Mouse (Mus musculus): ENCODE measurements at regions not wholly inside any gene's neighbourhood (a gene's known extent, or its start where the extent isn't known, plus 50 kb on each side); places are given as distances from the start of the nearest gene placed in this dataset.

DNA sequence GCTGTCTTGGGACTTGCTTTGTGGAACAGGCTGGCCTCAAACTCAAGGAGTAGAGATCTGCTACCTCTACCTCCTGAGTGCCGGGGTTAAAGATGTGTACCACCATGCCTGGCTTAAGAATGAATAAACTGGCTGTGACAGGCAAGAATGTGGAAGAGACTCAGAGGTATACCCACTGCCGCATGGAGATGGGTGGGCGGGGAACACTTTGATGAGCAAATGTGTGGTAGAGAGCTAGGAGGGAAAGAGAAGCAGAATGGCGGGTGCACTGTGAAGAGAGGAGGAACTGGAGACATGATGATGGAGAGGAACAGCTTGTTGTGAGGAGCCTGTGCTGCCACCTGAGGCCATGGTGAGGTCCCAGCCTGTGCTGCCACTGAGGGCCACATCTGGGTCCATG is 138.9 kb downstream of the Tpra1 start:
- H3K27ac ChIP-seq = no peak overlapping the region
- H3K36me3 ChIP-seq = no peaks in the 10 kb centered on the region
- WGBS = 84% methylated on average over 4 of the region's 4 CpGs
- H3K4me3 ChIP-seq = no peak overlapping the region
- no peak overlapping the region for H3K4me2 ChIP-seq
- H3K9me3 ChIP-seq = no peaks in the 10 kb centered on the region
- no peak for ATAC-seq (ENCODE audit: insufficient number of reproducible peaks, insufficient read depth, low FRiP score, low TSS enrichment, low read depth)
- H3K9ac ChIP-seq = no peak overlapping the region
- peaks cover 7% of the 10 kb centered on the region for H3K4me1 ChIP-seq
- no peaks in the 10 kb centered on the region for H3K27me3 ChIP-seq

DNA sequence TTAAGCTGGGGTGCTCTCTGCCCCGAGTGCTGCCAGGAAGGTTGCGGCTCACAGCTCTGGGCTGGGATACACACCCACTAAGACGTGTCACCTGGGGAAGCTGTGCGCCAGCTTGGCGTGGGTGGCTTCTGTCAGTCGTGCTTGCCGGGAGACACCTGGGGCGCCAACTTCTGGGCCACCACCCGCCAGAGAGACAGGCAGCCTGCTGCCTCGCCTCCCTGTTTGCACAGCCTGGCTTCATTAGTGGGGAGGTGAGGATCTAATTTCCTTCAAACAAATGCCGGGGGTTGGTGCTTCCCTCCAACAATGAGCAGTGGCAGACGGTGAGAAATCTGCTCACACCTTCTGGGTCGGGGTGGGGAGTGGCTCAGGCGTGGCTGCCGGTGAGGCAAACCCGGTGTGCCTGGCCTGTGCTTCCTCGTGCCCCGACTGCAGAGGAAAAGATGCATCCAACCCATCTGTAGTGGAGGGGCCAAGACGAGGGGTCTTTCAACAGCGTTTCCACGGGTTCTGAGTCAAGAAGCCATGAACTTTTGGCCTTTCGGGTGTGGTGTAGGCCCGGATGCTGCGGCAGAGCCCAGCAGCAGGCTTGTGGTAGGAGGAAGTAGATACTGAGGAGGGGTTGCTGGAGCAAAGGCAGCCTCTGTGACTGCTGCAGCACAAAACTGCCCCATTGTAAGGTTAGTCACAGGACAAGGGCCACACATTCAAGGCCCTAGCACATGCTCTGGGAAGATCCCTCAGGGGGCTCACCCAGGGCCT is 140.6 kb downstream of the Tpra1 start:
- H3K27ac ChIP-seq = no peak overlapping the region
- no peak overlapping the region for H3K9ac ChIP-seq
- no peaks in the 10 kb centered on the region for H3K27me3 ChIP-seq
- no peak overlapping the region for H3K4me3 ChIP-seq
- WGBS = 48% methylated on average over 24 of the region's 24 CpGs
- no peaks in the 10 kb centered on the region for H3K36me3 ChIP-seq
- peaks cover 7% of the 10 kb centered on the region for H3K4me1 ChIP-seq
- ATAC-seq (ENCODE audit: insufficient number of reproducible peaks, insufficient read depth, low FRiP score, low TSS enrichment, low read depth) = no peak
- H3K4me2 ChIP-seq = no peak overlapping the region
- H3K9me3 ChIP-seq = no peaks in the 10 kb centered on the region

DNA sequence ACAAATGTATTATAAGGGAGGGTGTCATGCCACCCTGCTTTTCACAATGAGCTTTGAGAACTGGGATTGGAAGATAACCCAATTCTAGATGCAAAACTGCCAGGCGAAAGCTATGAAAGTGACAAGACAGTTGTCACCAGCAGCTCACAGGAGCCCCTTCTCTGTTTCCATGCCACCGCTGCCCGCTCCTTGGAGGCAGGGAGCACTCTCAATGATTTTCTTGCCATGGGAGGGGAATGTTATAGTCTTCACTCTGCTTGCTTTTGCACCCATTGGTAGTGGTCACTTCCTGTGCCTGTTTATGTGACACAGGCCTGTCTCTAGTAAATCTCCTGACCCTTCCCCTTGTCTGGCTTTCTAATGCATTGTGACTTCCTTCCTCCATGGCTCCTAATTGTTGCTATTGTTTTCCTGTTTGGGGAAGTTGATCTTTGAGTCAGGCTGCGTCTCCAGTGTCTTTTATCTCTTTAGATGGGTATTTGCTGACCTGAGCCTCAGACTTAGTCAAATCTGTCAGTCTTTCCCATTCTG is 143.4 kb downstream of the Tpra1 start:
- Histone ChIP-seq H3K4me3 (no peak overlapping the region), H3K9ac (no peak overlapping the region), H3K9me3 (no peaks in the 10 kb centered on the region), H3K4me1 (peaks cover 7% of the 10 kb centered on the region), H3K27me3 (no peaks in the 10 kb centered on the region; the same call in 1 of the 2 replicates), H3K36me3 (no peaks in the 10 kb centered on the region), H3K27ac (no peak overlapping the region), H3K4me2 (no peak overlapping the region)
- 65% methylated on average over 4 of the region's 4 CpGs for WGBS
- no peak for ATAC-seq (ENCODE audit: insufficient number of reproducible peaks, insufficient read depth, low FRiP score, low TSS enrichment, low read depth)

DNA sequence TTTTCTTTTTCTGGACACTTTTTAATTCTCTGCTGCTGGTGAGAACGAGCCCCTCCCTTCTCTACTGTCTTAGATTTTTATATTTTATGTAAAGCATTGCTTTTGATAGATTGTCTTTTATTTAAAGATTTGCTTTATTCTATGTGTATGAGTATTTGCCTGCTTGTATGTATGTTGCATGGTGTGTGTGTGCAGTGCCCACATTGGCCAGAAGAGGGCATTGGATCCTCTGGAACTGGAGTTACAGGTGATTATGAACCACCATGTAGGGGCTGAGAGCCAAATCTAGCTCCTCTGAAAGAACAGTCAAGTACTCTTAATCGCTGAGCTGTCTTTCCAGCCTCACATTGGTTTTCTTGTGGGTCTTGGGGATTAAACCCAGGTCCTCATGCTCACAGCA is 144.4 kb downstream of the Tpra1 start:
- Histone ChIP-seq H3K27me3 (no peaks in the 10 kb centered on the region; the same call in 1 of the 2 replicates), H3K9ac (no peak overlapping the region), H3K36me3 (no peaks in the 10 kb centered on the region), H3K9me3 (no peaks in the 10 kb centered on the region), H3K4me3 (no peak overlapping the region), H3K4me2 (no peak overlapping the region), H3K4me1 (peaks cover 7% of the 10 kb centered on the region), H3K27ac (no peak overlapping the region)
- ATAC-seq (ENCODE audit: insufficient number of reproducible peaks, insufficient read depth, low FRiP score, low TSS enrichment, low read depth) = no peak
- 78% methylated on average over 2 of the region's 2 CpGs for WGBS

DNA sequence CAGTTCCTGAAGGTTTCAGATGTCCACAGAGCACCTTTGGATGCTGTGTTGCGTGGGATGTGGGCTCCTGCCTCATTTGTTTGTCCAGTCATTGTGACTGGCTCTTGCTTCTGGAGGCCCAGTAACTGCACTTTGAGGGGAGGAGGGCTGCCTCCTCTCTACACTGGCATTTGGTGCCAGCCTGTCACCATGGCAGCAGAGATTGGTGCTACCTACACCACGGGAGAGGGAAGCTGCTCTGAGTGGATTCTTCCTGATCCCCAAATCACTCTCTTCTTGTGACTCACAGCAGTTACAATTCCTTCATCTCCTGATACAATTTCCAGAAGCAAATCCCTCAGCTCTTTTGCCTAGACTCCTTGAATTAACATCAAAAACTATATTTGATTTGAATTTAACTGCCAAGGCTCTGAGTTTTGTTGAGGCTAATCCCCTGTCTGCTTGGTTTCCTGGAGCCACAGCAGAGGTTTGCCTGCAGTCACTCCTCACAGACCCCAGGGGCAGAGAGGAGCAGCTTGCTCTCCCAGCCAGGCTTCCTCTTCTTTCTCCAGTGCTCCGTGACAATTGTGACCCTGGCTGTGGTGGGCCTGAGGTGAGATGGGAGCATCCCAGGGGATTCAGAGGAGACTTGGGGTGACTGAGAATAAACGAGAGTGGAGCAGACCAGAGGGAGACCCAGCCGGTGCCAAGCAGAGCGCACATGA is 145.7 kb downstream of the Tpra1 start:
- no peak overlapping the region for H3K9ac ChIP-seq
- WGBS = 51% methylated on average over 6 of the region's 6 CpGs
- H3K4me1 ChIP-seq = peaks cover 3% of the 10 kb centered on the region; the same call in 1 of the 2 replicates
- no peaks in the 10 kb centered on the region for H3K36me3 ChIP-seq
- H3K9me3 ChIP-seq = no peaks in the 10 kb centered on the region
- H3K27me3 ChIP-seq = no peaks in the 10 kb centered on the region; the same call in 1 of the 2 replicates
- H3K27ac ChIP-seq = no peak overlapping the region
- no peak overlapping the region for H3K4me3 ChIP-seq
- H3K4me2 ChIP-seq = no peak overlapping the region
- no peak for ATAC-seq (ENCODE audit: insufficient number of reproducible peaks, insufficient read depth, low FRiP score, low TSS enrichment, low read depth)

DNA sequence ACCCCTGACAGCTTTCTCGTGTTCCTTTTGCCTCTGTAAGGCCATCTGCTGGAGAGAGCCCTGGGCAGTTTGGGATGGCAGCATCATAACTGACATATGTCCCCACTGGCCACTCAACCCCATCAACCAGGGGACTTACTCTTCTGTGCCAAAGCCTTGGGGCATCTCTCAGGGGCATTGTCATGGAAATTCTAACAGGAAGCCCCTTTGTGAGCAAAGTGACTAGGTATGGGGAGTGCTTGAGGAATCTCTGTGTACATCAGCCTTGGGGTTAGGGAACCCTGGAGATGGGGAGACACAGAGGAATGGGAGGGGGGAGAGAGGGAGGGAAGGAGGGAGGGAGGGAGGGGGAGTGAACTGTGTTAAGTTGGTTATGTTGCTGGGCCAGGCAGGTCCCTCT is 147.2 kb downstream of the Tpra1 start:
- H3K27me3 ChIP-seq = no peaks in the 10 kb centered on the region; the same call in 1 of the 2 replicates
- no peak for ATAC-seq (ENCODE audit: insufficient number of reproducible peaks, insufficient read depth, low FRiP score, low TSS enrichment, low read depth)
- H3K27ac ChIP-seq = no peak overlapping the region
- H3K9me3 ChIP-seq = no peaks in the 10 kb centered on the region
- no peak overlapping the region for H3K4me3 ChIP-seq
- 52% methylated on average over 1 of the region's 1 CpGs for WGBS
- no peaks in the 10 kb centered on the region for H3K36me3 ChIP-seq
- no peak overlapping the region for H3K9ac ChIP-seq
- H3K4me1 ChIP-seq = no peaks in the 10 kb centered on the region
- H3K4me2 ChIP-seq = no peak overlapping the region

DNA sequence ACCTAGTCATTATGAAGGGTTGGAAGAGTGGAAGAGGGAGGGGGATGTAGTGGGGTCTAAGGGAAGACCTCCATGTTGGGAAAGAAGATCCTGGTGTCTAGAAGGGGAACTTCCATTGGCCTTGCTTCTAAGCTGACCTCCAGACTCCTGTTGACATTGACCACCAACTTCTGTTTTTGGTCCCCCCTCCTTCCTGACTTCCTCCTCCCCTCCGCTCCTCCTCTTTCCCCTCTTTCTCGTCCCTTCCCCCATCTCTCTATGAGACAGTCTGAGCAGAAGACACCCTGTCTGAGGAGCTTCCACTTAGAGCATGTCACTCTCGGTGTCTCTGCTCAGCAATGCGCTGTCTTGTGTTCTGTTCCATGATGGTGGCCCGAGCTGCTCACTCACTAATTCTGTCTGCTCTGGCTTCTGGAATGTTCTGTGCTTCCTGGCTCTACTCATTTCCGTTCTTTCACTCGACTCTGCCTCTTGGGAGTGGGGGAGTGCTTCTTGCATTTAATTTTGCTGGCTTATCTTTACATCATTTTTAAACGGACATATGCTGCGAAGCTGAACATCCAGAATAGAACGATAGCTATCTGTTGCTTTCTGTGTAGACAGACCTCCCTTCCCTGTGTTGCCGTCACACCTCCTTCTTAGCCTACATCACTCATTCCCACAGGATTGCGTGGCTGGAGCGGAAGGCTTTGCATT is 148.7 kb downstream of the Tpra1 start:
- Histone ChIP-seq H3K27me3 (no peaks in the 10 kb centered on the region; the same call in 1 of the 2 replicates), H3K9ac (no peak overlapping the region), H3K9me3 (no peaks in the 10 kb centered on the region), H3K4me1 (no peaks in the 10 kb centered on the region), H3K4me2 (no peak overlapping the region), H3K27ac (no peak overlapping the region), H3K36me3 (no peaks in the 10 kb centered on the region), H3K4me3 (no peak overlapping the region)
- WGBS = 82% methylated on average over 13 of the region's 13 CpGs
- ATAC-seq (ENCODE audit: insufficient number of reproducible peaks, insufficient read depth, low FRiP score, low TSS enrichment, low read depth) = no peak

DNA sequence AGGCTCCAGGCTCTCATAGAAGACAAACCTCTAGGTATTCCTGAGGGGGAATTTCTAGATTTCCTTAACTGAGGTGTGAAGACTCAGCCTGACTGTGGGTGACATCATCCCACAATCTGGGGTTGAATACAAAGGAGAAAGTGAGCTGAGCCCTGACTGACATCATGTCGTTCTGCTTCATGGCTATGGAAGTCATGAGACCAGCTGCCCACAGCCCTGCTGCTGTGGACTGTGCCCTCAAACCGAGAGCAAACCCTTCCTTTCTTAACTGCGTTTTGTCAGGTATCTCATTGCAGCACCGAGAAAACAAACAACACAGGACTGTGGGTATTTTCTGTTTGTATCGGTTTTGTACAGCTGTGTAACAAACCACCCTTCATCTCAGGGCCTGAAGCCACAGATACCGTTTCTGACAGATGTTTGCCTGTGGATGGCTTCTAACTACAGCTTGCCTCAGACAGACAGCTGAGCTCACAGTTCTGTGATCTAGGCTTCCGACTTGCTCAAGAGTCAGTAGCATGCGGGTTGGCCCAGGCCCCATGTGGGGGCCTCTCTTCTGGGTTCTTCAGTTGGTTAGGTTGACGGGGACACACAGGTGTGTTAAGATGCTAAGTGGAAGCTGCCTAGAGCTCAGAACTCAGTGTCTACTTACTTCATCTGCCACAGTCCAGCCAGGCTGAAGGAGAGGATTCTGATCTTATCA is 150.9 kb downstream of the Tpra1 start:
- no peak for ATAC-seq (ENCODE audit: insufficient number of reproducible peaks, insufficient read depth, low FRiP score, low TSS enrichment, low read depth)
- no peaks in the 10 kb centered on the region for H3K36me3 ChIP-seq
- WGBS = 83% methylated on average over 9 of the region's 9 CpGs
- no peaks in the 10 kb centered on the region; the same call in 1 of the 2 replicates for H3K27me3 ChIP-seq
- no peaks in the 10 kb centered on the region for H3K9me3 ChIP-seq
- H3K4me1 ChIP-seq = no peaks in the 10 kb centered on the region
- no peak overlapping the region for H3K27ac ChIP-seq
- H3K4me3 ChIP-seq = no peak overlapping the region
- H3K4me2 ChIP-seq = no peak overlapping the region
- H3K9ac ChIP-seq = no peak overlapping the region

DNA sequence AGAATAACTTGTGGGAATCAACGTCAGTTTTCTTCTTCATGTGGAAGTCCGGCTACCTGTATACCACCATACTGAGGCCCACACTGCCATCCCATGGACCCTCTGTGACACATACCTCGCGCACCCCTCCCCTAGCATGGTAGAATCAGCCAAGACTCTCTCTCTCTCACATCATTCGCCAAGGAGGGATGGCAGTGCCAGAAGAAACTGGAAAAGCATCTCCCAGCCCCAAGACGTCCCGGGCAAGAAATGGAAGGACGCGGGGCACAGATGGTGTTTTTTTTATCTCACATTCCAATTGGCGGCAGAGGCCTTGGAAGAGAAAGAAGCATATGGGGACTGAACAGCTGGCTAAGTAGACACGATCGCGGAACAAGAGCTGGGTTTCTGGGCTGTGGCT is 152.0 kb downstream of the Tpra1 start:
- Histone ChIP-seq H3K27me3 (no peaks in the 10 kb centered on the region; the same call in 1 of the 2 replicates), H3K27ac (no peak overlapping the region), H3K4me1 (no peaks in the 10 kb centered on the region), H3K9ac (no peak overlapping the region), H3K4me2 (no peak overlapping the region), H3K36me3 (no peaks in the 10 kb centered on the region), H3K9me3 (no peaks in the 10 kb centered on the region), H3K4me3 (no peak overlapping the region)
- 86% methylated on average over 13 of the region's 13 CpGs for WGBS
- ATAC-seq (ENCODE audit: insufficient number of reproducible peaks, insufficient read depth, low FRiP score, low TSS enrichment, low read depth) = no peak

DNA sequence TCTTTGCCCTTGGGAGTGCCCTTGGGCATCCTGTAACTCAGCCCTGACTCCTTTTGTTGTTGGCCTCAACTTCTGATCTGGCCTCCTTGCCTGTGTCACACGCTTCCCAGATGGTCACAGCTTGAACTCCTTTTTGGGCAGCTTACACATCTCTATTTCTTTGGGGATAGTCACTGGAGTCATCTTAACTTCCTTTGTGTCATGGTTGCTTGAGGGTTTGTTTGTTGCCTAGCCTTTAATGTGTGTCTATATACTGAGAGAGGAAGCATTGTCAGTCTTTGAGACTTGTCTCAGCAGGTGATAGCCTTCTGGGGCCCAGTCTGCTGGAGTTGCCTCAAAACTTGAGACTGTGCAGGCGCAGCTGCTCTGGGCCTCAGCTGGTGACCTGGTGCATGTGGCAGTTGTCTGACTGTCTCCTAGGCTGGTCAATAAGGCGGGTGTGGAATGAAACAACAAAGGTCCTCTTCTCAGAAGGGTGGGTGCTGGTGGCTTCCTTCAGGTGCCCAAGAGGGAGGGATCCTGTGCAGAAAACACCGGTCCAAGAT is 157.5 kb downstream of the Tpra1 start:
- no peaks in the 10 kb centered on the region for H3K9me3 ChIP-seq
- no peaks in the 10 kb centered on the region for H3K4me1 ChIP-seq
- H3K4me2 ChIP-seq = no peak overlapping the region
- H3K27me3 ChIP-seq = no peaks in the 10 kb centered on the region
- no peak for ATAC-seq (ENCODE audit: insufficient number of reproducible peaks, insufficient read depth, low FRiP score, low TSS enrichment, low read depth)
- H3K27ac ChIP-seq = no peak overlapping the region
- H3K4me3 ChIP-seq = no peak overlapping the region
- no peaks in the 10 kb centered on the region for H3K36me3 ChIP-seq
- H3K9ac ChIP-seq = no peak overlapping the region
- 70% methylated on average over 4 of the region's 4 CpGs for WGBS
